Mouse (Mus musculus): ENCODE measurements around the gene Kcnd2. TPM values are rescaled to one million over a fixed set of nuclear protein-coding genes. Genes with fewer than 3 reads are reported as not detected.

The Kcnd2 gene
- polyA plus RNA-seq, 2 experiments, result 2.8 to 5.4 TPM

- Histone ChIP-seq H3K4me2 (replicated peaks; ENCODE audit: low read depth, low read length, severe bottlenecking) (no peak overlapping the region), H3K4me1 (ENCODE audit: control insufficient read depth, insufficient read depth, low read length) (no peaks in the 10 kb centered on the region), H3K36me3 (ENCODE audit: control insufficient read depth, insufficient read depth, low read length) (no peaks in the 10 kb centered on the region), H3K9me3 (ENCODE audit: control insufficient read depth, low read length) (no peaks in the 10 kb centered on the region), H3K9ac (ENCODE audit: low read depth, low read length, severe bottlenecking) (no peak overlapping the region), H3K27ac (replicated peaks; ENCODE audit: low read depth, low read length) (no peak overlapping the region), H3K27me3 (ENCODE audit: control insufficient read depth, insufficient read depth, low read length) (no peaks in the 10 kb centered on the region), H3K4me3 (replicated peaks; ENCODE audit: low read length) (no peak overlapping the region)
- ATAC-seq (ENCODE audit: low FRiP score, low read depth), result no peak
- WGBS, result 40% methylated on average over 6 of the region's 6 CpGs
- TF ChIP-seq POLR2A (IDR thresholded peaks at IDR 0.05; ENCODE audit: borderline replicate concordance, extremely low read depth, insufficient read depth, insufficient read length), result no peak
- DNase-seq (ENCODE audit: low spot score), result no peak
Measured at GRCm38 (mm10) chr6:21684252-21684651, 468.9 kb downstream of the Kcnd2 start.

- Histone ChIP-seq H3K9me3 (ENCODE audit: control insufficient read depth, low read length) (no peaks in the 10 kb centered on the region), H3K9ac (ENCODE audit: low read depth, low read length, severe bottlenecking) (no peak overlapping the region), H3K36me3 (ENCODE audit: control insufficient read depth, insufficient read depth, low read length) (no peaks in the 10 kb centered on the region), H3K4me3 (replicated peaks; ENCODE audit: low read length) (no peak overlapping the region), H3K4me1 (ENCODE audit: control insufficient read depth, insufficient read depth, low read length) (no peaks in the 10 kb centered on the region), H3K4me2 (replicated peaks; ENCODE audit: low read depth, low read length, severe bottlenecking) (no peak overlapping the region), H3K27ac (replicated peaks; ENCODE audit: low read depth, low read length) (no peak overlapping the region), H3K27me3 (ENCODE audit: control insufficient read depth, insufficient read depth, low read length) (no peaks in the 10 kb centered on the region)
- ATAC-seq (ENCODE audit: low FRiP score, low read depth), result no peak
- no peak for DNase-seq (ENCODE audit: low spot score)
- TF ChIP-seq POLR2A (IDR thresholded peaks at IDR 0.05; ENCODE audit: borderline replicate concordance, extremely low read depth, insufficient read depth, insufficient read length), result no peak
- WGBS, result 90% methylated on average over 1 of the region's 1 CpGs
Measured at GRCm38 (mm10) chr6:21686388-21686787, 471.1 kb downstream of the Kcnd2 start.

GRCm38 (mm10) chr6:21692861-21693350 is 477.6 kb downstream of the Kcnd2 start:
- no peak for ATAC-seq (ENCODE audit: low FRiP score, low read depth)
- 64% methylated on average over 3 of the region's 3 CpGs for WGBS
- no peak overlapping the region for H3K4me3 ChIP-seq (replicated peaks; ENCODE audit: low read length)
- no peak overlapping the region for H3K4me2 ChIP-seq (replicated peaks; ENCODE audit: low read depth, low read length, severe bottlenecking)
- no peak for TF ChIP-seq POLR2A (IDR thresholded peaks at IDR 0.05; ENCODE audit: borderline replicate concordance, extremely low read depth, insufficient read depth, insufficient read length)
- no peak for DNase-seq (ENCODE audit: low spot score)
- no peaks in the 10 kb centered on the region for H3K9me3 ChIP-seq (ENCODE audit: control insufficient read depth, low read length)
- no peak overlapping the region for H3K27ac ChIP-seq (replicated peaks; ENCODE audit: low read depth, low read length)
- H3K4me1 ChIP-seq (ENCODE audit: control insufficient read depth, insufficient read depth, low read length), result no peaks in the 10 kb centered on the region
- no peak overlapping the region for H3K9ac ChIP-seq (ENCODE audit: low read depth, low read length, severe bottlenecking)
- H3K27me3 ChIP-seq (ENCODE audit: control insufficient read depth, insufficient read depth, low read length), result no peaks in the 10 kb centered on the region
- no peaks in the 10 kb centered on the region for H3K36me3 ChIP-seq (ENCODE audit: control insufficient read depth, insufficient read depth, low read length)

- H3K4me3 ChIP-seq (replicated peaks; ENCODE audit: low read length), result no peak overlapping the region
- 75% methylated on average over 3 of the region's 3 CpGs for WGBS
- no peaks in the 10 kb centered on the region for H3K27me3 ChIP-seq (ENCODE audit: control insufficient read depth, insufficient read depth, low read length)
- H3K9ac ChIP-seq (ENCODE audit: low read depth, low read length, severe bottlenecking), result no peak overlapping the region
- DNase-seq (ENCODE audit: low spot score) (no peak), ATAC-seq (ENCODE audit: low FRiP score, low read depth) (no peak)
- no peak for TF ChIP-seq POLR2A (IDR thresholded peaks at IDR 0.05; ENCODE audit: borderline replicate concordance, extremely low read depth, insufficient read depth, insufficient read length)
- no peak overlapping the region for H3K4me2 ChIP-seq (replicated peaks; ENCODE audit: low read depth, low read length, severe bottlenecking)
- H3K4me1 ChIP-seq (ENCODE audit: control insufficient read depth, insufficient read depth, low read length), result no peaks in the 10 kb centered on the region
- H3K9me3 ChIP-seq (ENCODE audit: control insufficient read depth, low read length), result no peaks in the 10 kb centered on the region
- no peak overlapping the region for H3K27ac ChIP-seq (replicated peaks; ENCODE audit: low read depth, low read length)
- H3K36me3 ChIP-seq (ENCODE audit: control insufficient read depth, insufficient read depth, low read length), result no peaks in the 10 kb centered on the region
Measured at GRCm38 (mm10) chr6:21697641-21698040, 482.3 kb downstream of the Kcnd2 start.

- Histone ChIP-seq H3K4me2 (replicated peaks; ENCODE audit: low read depth, low read length, severe bottlenecking) (no peak overlapping the region), H3K4me3 (replicated peaks; ENCODE audit: low read length) (no peak overlapping the region), H3K27ac (replicated peaks; ENCODE audit: low read depth, low read length) (no peak overlapping the region), H3K27me3 (ENCODE audit: control insufficient read depth, insufficient read depth, low read length) (no peaks in the 10 kb centered on the region), H3K9ac (ENCODE audit: low read depth, low read length, severe bottlenecking) (no peak overlapping the region), H3K36me3 (ENCODE audit: control insufficient read depth, insufficient read depth, low read length) (no peaks in the 10 kb centered on the region), H3K4me1 (ENCODE audit: control insufficient read depth, insufficient read depth, low read length) (no peaks in the 10 kb centered on the region), H3K9me3 (ENCODE audit: control insufficient read depth, low read length) (no peaks in the 10 kb centered on the region)
- no peak for ATAC-seq (ENCODE audit: low FRiP score, low read depth)
- TF ChIP-seq POLR2A (IDR thresholded peaks at IDR 0.05; ENCODE audit: borderline replicate concordance, extremely low read depth, insufficient read depth, insufficient read length), result no peak
- 24% methylated on average over 6 of the region's 6 CpGs for WGBS
- no peak for DNase-seq (ENCODE audit: low spot score)
Measured at GRCm38 (mm10) chr6:21701131-21701530, 485.8 kb downstream of the Kcnd2 start.

GRCm38 (mm10) chr6:21709228-21709627 is 493.9 kb downstream of the Kcnd2 start:
- peak; percentile 83 for DNase-seq (ENCODE audit: low spot score)
- WGBS, result 15% methylated on average over 3 of the region's 3 CpGs

More at GRCm38 (mm10) chr6:21709228-21709627, 493.9 kb downstream of the Kcnd2 start:
- no peaks in the 10 kb centered on the region for H3K9me3 ChIP-seq (ENCODE audit: control insufficient read depth, low read length)
- no peaks in the 10 kb centered on the region for H3K27me3 ChIP-seq (ENCODE audit: control insufficient read depth, insufficient read depth, low read length)
- H3K9ac ChIP-seq (ENCODE audit: low read depth, low read length, severe bottlenecking), result no peak overlapping the region
- H3K4me1 ChIP-seq (ENCODE audit: control insufficient read depth, insufficient read depth, low read length), result peaks cover 5% of the 10 kb centered on the region
- H3K27ac ChIP-seq (replicated peaks; ENCODE audit: low read depth, low read length), result no peak overlapping the region
- H3K4me2 ChIP-seq (replicated peaks; ENCODE audit: low read depth, low read length, severe bottlenecking), result no peak overlapping the region
- H3K4me3 ChIP-seq (replicated peaks; ENCODE audit: low read length), result no peak overlapping the region
- ATAC-seq (ENCODE audit: low FRiP score, low read depth), result no peak
- H3K36me3 ChIP-seq (ENCODE audit: control insufficient read depth, insufficient read depth, low read length), result no peaks in the 10 kb centered on the region
- no peak for TF ChIP-seq POLR2A (IDR thresholded peaks at IDR 0.05; ENCODE audit: borderline replicate concordance, extremely low read depth, insufficient read depth, insufficient read length)

Data from limb, embryonic 14.5 days (tissue).